Mouse (Mus musculus) lung, embryonic 16.5 days (tissue): ENCODE measurements around the gene Prkaca. TPM values are rescaled to one million over a fixed set of nuclear protein-coding genes. Genes with fewer than 3 reads are reported as not detected.

Experiments used
- ATAC-seq: fragments of 200-750 bp; cut with Nextera tagmentation; 2 replicates; pipeline ENCODE4 v1.8.0; 2017; ENCODE audit warnings: low read depth, mild to moderate bottlenecking, moderate library complexity
- H3K27ac ChIP-seq: fragments of 300-500 bp; sonication (generic); 2 replicates; pipeline ENCODE4 v1.5.1; 2014; ENCODE audit warnings: mild to moderate bottlenecking, control low read depth, low read length
- H3K27me3 ChIP-seq: fragments of 300-500 bp; sonication (generic); 2 replicates; pipeline ENCODE4 v1.6.1; 2014; ENCODE audit warnings: low read depth, low read length, mixed read lengths; ENCODE audit not compliant: control insufficient read depth, insufficient read depth
- H3K36me3 ChIP-seq: fragments of 300-500 bp; sonication (generic); 2 replicates; pipeline ENCODE4 v1.6.1; 2014; ENCODE audit warnings: low read length; ENCODE audit not compliant: control insufficient read depth, insufficient read depth
- H3K4me1 ChIP-seq: fragments of 300-500 bp; sonication (generic); replicated peaks from 2 replicates; pipeline ENCODE4 v1.6.1; 2014; ENCODE audit warnings: low read length, mixed read lengths; ENCODE audit not compliant: control insufficient read depth, insufficient read depth
- H3K4me2 ChIP-seq: fragments of 300-500 bp; sonication (generic); 2 replicates; pipeline ENCODE4 v1.6.1; 2014; ENCODE audit warnings: low read depth, low read length, control low read depth
- H3K4me3 ChIP-seq: fragments of 300-500 bp; sonication (generic); 2 replicates; pipeline ENCODE4 v1.5.1; 2014; ENCODE audit warnings: mild to moderate bottlenecking, low read length, control low read depth
- H3K9ac ChIP-seq: fragments of 300-500 bp; sonication (generic); 2 replicates; pipeline ENCODE4 v1.6.1; 2014; ENCODE audit warnings: low read length, control low read depth
- H3K9me3 ChIP-seq: fragments of 300-500 bp; sonication (generic); 2 replicates; pipeline ENCODE4 v1.6.1; 2016; ENCODE audit warnings: low read length; ENCODE audit not compliant: control insufficient read depth
- WGBS: fragments of 180-500 bp; shearing (Covaris S2); extraction: QIAGEN DNeasy Blood & Tissue Kit; methylation state at CpG from one replicate; pipeline ENCODE4 v1.1.7; 2014; 5-methylcytosine and 5-hydroxymethylcytosine counted together
- polyA plus RNA-seq: library from polyadenylated mRNA; unstranded; fragments of >200 nt; fragmentation: Nextera tagmentation; extraction: Ambion mirVana; gene quantifications from 2 replicates; pipeline ENCODE4 v1.2.1, GENCODE M21; 2015

Prkaca gene
- polyA plus RNA-seq, 1 experiment from 2014 or later: 133 TPM

GRCm38 (mm10) chr8:83971661-83972060 lies 1.1 kb upstream of the Prkaca start:
- peaks cover 18% of the 10 kb centered on the region for H3K4me1 ChIP-seq
- H3K4me2 ChIP-seq: peak overlapping the region; percentile 90
- H3K9me3 ChIP-seq: no peaks in the 10 kb centered on the region
- 77% methylated on average over 6 of the region's 6 CpGs for WGBS
- H3K36me3 ChIP-seq: peaks cover 15% of the 10 kb centered on the region
- no peak overlapping the region for H3K27ac ChIP-seq
- H3K4me3 ChIP-seq: peak overlapping the region; percentile 86
- no peaks in the 10 kb centered on the region for H3K27me3 ChIP-seq
- no peak for ATAC-seq
- H3K9ac ChIP-seq: peak overlapping the region; percentile 76; the same call in 1 of the 2 replicates

GRCm38 (mm10) chr8:83973161-83974031 lies 603 bp downstream of the Prkaca start:
- Histone ChIP-seq H3K36me3 (peaks cover 11% of the 10 kb centered on the region), H3K4me1 (peaks cover 30% of the 10 kb centered on the region), H3K27ac (peak overlapping the region; percentile 68), H3K4me3 (peak overlapping the region; percentile 86), H3K9ac (peak overlapping the region; percentile 88), H3K27me3 (no peaks in the 10 kb centered on the region), H3K4me2 (peak overlapping the region; percentile 79), H3K9me3 (no peaks in the 10 kb centered on the region)
- peak; percentile 20; the same call in 1 of the 2 replicates for ATAC-seq
- WGBS: 2% methylated on average over 32 of the region's 37 CpGs

- no peak overlapping the region for H3K9ac ChIP-seq
- peaks cover 30% of the 10 kb centered on the region for H3K4me1 ChIP-seq
- 0 out of 2 replicates have a peak overlapping the region, but pooled peaks have one; percentile 28 for H3K27ac ChIP-seq
- no peak for ATAC-seq
- no peaks in the 10 kb centered on the region for H3K27me3 ChIP-seq
- H3K4me2 ChIP-seq: peak overlapping the region; percentile 79
- H3K36me3 ChIP-seq: peaks cover 2% of the 10 kb centered on the region
- H3K9me3 ChIP-seq: no peaks in the 10 kb centered on the region
- WGBS: 59% methylated on average over 4 of the region's 4 CpGs
- H3K4me3 ChIP-seq: peak overlapping the region; percentile 86; the same call in 1 of the 2 replicates
Observed at GRCm38 (mm10) chr8:83974521-83974920, 1.7 kb downstream of the Prkaca start.

GRCm38 (mm10) chr8:83976101-83976630 lies 3.4 kb downstream of the Prkaca start:
- 90% methylated on average over 4 of the region's 4 CpGs for WGBS
- Histone ChIP-seq H3K4me3 (no peak overlapping the region), H3K4me1 (peaks cover 30% of the 10 kb centered on the region), H3K9ac (no peak overlapping the region), H3K27ac (no peak overlapping the region), H3K4me2 (no peak overlapping the region), H3K9me3 (no peaks in the 10 kb centered on the region), H3K27me3 (no peaks in the 10 kb centered on the region), H3K36me3 (peaks cover 6% of the 10 kb centered on the region)
- no peak for ATAC-seq

GRCm38 (mm10) chr8:83976779-83977350 lies 4.1 kb downstream of the Prkaca start:
- Histone ChIP-seq H3K4me1 (peaks cover 28% of the 10 kb centered on the region), H3K4me2 (no peak overlapping the region), H3K9me3 (no peaks in the 10 kb centered on the region), H3K27me3 (no peaks in the 10 kb centered on the region), H3K36me3 (peaks cover 13% of the 10 kb centered on the region), H3K4me3 (no peak overlapping the region), H3K27ac (no peak overlapping the region), H3K9ac (no peak overlapping the region)
- no peak for ATAC-seq
- 81% methylated on average over 5 of the region's 5 CpGs for WGBS

GRCm38 (mm10) chr8:83977646-83978045 lies 4.9 kb downstream of the Prkaca start:
- Histone ChIP-seq H3K4me2 (peak overlapping the region; percentile 6; the same call in 1 of the 2 replicates), H3K4me1 (peaks cover 25% of the 10 kb centered on the region), H3K9ac (no peak overlapping the region), H3K27ac (peak overlapping the region; percentile 34; the same call in 1 of the 2 replicates), H3K36me3 (peaks cover 19% of the 10 kb centered on the region), H3K9me3 (no peaks in the 10 kb centered on the region), H3K4me3 (no peak overlapping the region), H3K27me3 (no peaks in the 10 kb centered on the region)
- 39% methylated on average over 6 of the region's 6 CpGs for WGBS
- ATAC-seq: no peak

GRCm38 (mm10) chr8:83978200-83978599 lies 5.4 kb downstream of the Prkaca start:
- peaks cover 20% of the 10 kb centered on the region for H3K36me3 ChIP-seq
- H3K4me2 ChIP-seq: no peak overlapping the region
- H3K27ac ChIP-seq: no peak overlapping the region
- no peak overlapping the region for H3K4me3 ChIP-seq
- H3K4me1 ChIP-seq: peaks cover 25% of the 10 kb centered on the region
- ATAC-seq: no peak
- H3K9ac ChIP-seq: no peak overlapping the region
- no peaks in the 10 kb centered on the region for H3K9me3 ChIP-seq
- H3K27me3 ChIP-seq: no peaks in the 10 kb centered on the region
- 66% methylated on average over 9 of the region's 9 CpGs for WGBS

- WGBS: 75% methylated on average over 1 of the region's 1 CpGs
- H3K4me2 ChIP-seq: no peak overlapping the region
- no peak overlapping the region for H3K4me3 ChIP-seq
- ATAC-seq: 0 out of 2 replicates have a peak, but pooled peaks have one; percentile 11
- H3K9me3 ChIP-seq: no peaks in the 10 kb centered on the region
- peaks cover 12% of the 10 kb centered on the region for H3K4me1 ChIP-seq
- no peaks in the 10 kb centered on the region for H3K27me3 ChIP-seq
- no peak overlapping the region for H3K9ac ChIP-seq
- peaks cover 29% of the 10 kb centered on the region for H3K36me3 ChIP-seq
- H3K27ac ChIP-seq: no peak overlapping the region
Observed at GRCm38 (mm10) chr8:83980250-83980649, 7.5 kb downstream of the Prkaca start.

GRCm38 (mm10) chr8:83980845-83981244 lies 8.1 kb downstream of the Prkaca start:
- Histone ChIP-seq H3K4me3 (no peak overlapping the region), H3K4me2 (no peak overlapping the region), H3K9ac (no peak overlapping the region), H3K36me3 (peaks cover 29% of the 10 kb centered on the region), H3K4me1 (peaks cover 12% of the 10 kb centered on the region), H3K9me3 (no peaks in the 10 kb centered on the region), H3K27ac (no peak overlapping the region), H3K27me3 (no peaks in the 10 kb centered on the region)
- 75% methylated on average over 8 of the region's 8 CpGs for WGBS
- ATAC-seq: no peak
